Mouse (Mus musculus) olfactory bulb, adult 2 months (tissue): ENCODE results near the gene Cdkl4.

Experiments
- CTCF ChIP-seq: fragments of 200-500 bp; IDR thresholded peaks from 2 replicates; pipeline ENCODE4 v1.5.1; 2012; ENCODE audit warnings: low read depth, mild to moderate bottlenecking, low read length, moderate library complexity; ENCODE audit not compliant: insufficient read depth
- POLR2A ChIP-seq: fragments of 200-500 bp; IDR thresholded peaks from 2 replicates; pipeline ENCODE4 v1.6.1; 2012; ENCODE audit warnings: mild to moderate bottlenecking, low read depth, low read length, moderate library complexity; ENCODE audit not compliant: insufficient read depth

DNA sequence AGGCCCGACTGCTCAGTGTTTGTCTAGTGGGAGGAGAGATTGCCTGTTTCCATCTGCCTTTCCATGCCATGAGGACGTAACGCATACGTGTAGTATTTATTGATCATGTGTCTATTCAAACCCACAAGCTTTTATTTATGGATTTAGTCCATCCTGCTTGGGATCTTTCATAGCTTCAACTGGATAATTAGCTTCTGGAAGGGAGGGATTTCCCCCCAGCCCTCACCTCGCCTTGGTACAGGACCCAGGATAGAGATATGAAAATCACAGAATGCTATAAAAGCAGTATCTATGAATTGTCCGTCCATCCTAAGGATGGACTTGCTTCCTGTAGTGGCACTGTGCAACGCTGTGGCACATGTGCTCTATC, 96.8 kb downstream of the Cdkl4 start:
- no peak for TF ChIP-seq POLR2A
- TF ChIP-seq CTCF = no peak
